Mouse (Mus musculus) retina, embryonic 14.5 days (tissue): ENCODE data around the gene Kifc1.
"Not testable (repeated sequence)": the region's sequence is repeated elsewhere in the genome, so short reads cannot be mapped to it uniquely, and the experiment has no call there.

Source experiments
- DNase-seq: peaks from one replicate; pipeline ENCODE4 v3.0.0-alpha.2; 2015; ENCODE audit warnings: low spot score

The Kifc1 gene

GRCm38 (mm10) chr17:33918293-33919203 lies 28.1 kb upstream of the Kifc1 start:
- DNase-seq: no peak

- no peak for DNase-seq
Observed at GRCm38 (mm10) chr17:33917656-33918292, 27.3 kb upstream of the Kifc1 start.

GRCm38 (mm10) chr17:33916847-33917655 lies 26.6 kb upstream of the Kifc1 start:
- no peak for DNase-seq

- DNase-seq: peak; percentile 77
Observed at GRCm38 (mm10) chr17:33916294-33916693, 25.8 kb upstream of the Kifc1 start.

GRCm38 (mm10) chr17:33915671-33916250 lies 25.3 kb upstream of the Kifc1 start, which contains the start of the genes Tapbp and Zbtb22:
Tapbp (plus strand) TSS chr17:33915899.
Zbtb22 (plus strand) TSS chr17:33915904.
- DNase-seq: peak; percentile 98

- DNase-seq: no peak
Observed at GRCm38 (mm10) chr17:33914969-33915391, 24.5 kb upstream of the Kifc1 start.

GRCm38 (mm10) chr17:33913905-33914304 lies 23.4 kb upstream of the Kifc1 start:
- DNase-seq: no peak

- no peak for DNase-seq
Observed at GRCm38 (mm10) chr17:33913264-33913663, 22.8 kb upstream of the Kifc1 start.

- DNase-seq: no peak
Observed at GRCm38 (mm10) chr17:33911813-33912414, 21.5 kb upstream of the Kifc1 start.

GRCm38 (mm10) chr17:33911052-33911812 lies 20.8 kb upstream of the Kifc1 start:
- DNase-seq: no peak

- no peak for DNase-seq
Observed at GRCm38 (mm10) chr17:33910346-33911051, 20.0 kb upstream of the Kifc1 start.

GRCm38 (mm10) chr17:33909869-33910250 lies 19.4 kb upstream of the Kifc1 start:
- no peak for DNase-seq

- DNase-seq: peak; percentile 98
Observed at GRCm38 (mm10) chr17:33909077-33909868, 18.8 kb upstream of the Kifc1 start, which contains the start of gene Daxx. Daxx (plus strand) TSS chr17:33909414.

- DNase-seq: peak; percentile 36
Observed at GRCm38 (mm10) chr17:33908331-33909076, 18.0 kb upstream of the Kifc1 start.

- not testable (repeated sequence) for DNase-seq
Observed at GRCm38 (mm10) chr17:33904835-33905234, 14.4 kb upstream of the Kifc1 start, which contains the start of gene Platr17. Platr17 (plus strand) TSS chr17:33905135.

GRCm38 (mm10) chr17:33903911-33904651 lies 13.6 kb upstream of the Kifc1 start:
- DNase-seq: not testable (repeated sequence)

- no peak for DNase-seq
Observed at GRCm38 (mm10) chr17:33902491-33902890, 12.0 kb upstream of the Kifc1 start.

GRCm38 (mm10) chr17:33902079-33902478 lies 11.6 kb upstream of the Kifc1 start:
- no peak for DNase-seq
